Mouse (Mus musculus): ENCODE results near the gene 2310033P09Rik. TPM values are rescaled to one million over a fixed set of nuclear protein-coding genes. Genes with fewer than 3 reads are reported as not detected.
"Not testable (repeated sequence)": the region's sequence is repeated elsewhere in the genome, so short reads cannot be mapped to it uniquely, and the experiment has no call there.

The 2310033P09Rik gene
- polyA plus RNA-seq, 1 experiment from 2014 or later = 41.3 TPM

GRCm38 (mm10) chr11:59209580-59209979, 1.5 kb downstream of the 2310033P09Rik start:
- Histone ChIP-seq H3K27ac (ENCODE audit: low read depth, low read length) (no peak overlapping the region), H3K9ac (ENCODE audit: low read depth, low read length) (peak overlapping the region; percentile 98; the same call in 1 of the 2 replicates), H3K4me1 (replicated peaks; ENCODE audit: control insufficient read depth, insufficient read depth, low read length) (peaks cover 23% of the 10 kb centered on the region), H3K4me3 (ENCODE audit: low read depth, low read length) (peak overlapping the region; percentile 86), H3K4me2 (peak overlapping the region; percentile 96), H3K36me3 (ENCODE audit: control insufficient read depth, insufficient read depth, low read length) (peaks cover 39% of the 10 kb centered on the region), H3K9me3 (ENCODE audit: control insufficient read depth, low read length) (no peaks in the 10 kb centered on the region), H3K27me3 (replicated peaks; ENCODE audit: control insufficient read depth, insufficient read depth, low read length) (no peaks in the 10 kb centered on the region)
- DNase-seq (ENCODE audit: low spot score) (no peak), ATAC-seq (replicated peaks; ENCODE audit: low FRiP score) (no peak)
- 75% methylated on average over 5 of the region's 5 CpGs for WGBS

- no peak for ATAC-seq (replicated peaks; ENCODE audit: low FRiP score)
- Histone ChIP-seq H3K4me2 (peak overlapping the region; percentile 96), H3K36me3 (ENCODE audit: control insufficient read depth, insufficient read depth, low read length) (peaks cover 39% of the 10 kb centered on the region), H3K9ac (ENCODE audit: low read depth, low read length) (no peak overlapping the region), H3K4me3 (ENCODE audit: low read depth, low read length) (no peak overlapping the region), H3K27me3 (replicated peaks; ENCODE audit: control insufficient read depth, insufficient read depth, low read length) (no peaks in the 10 kb centered on the region), H3K4me1 (replicated peaks; ENCODE audit: control insufficient read depth, insufficient read depth, low read length) (peaks cover 23% of the 10 kb centered on the region), H3K27ac (ENCODE audit: low read depth, low read length) (no peak overlapping the region), H3K9me3 (ENCODE audit: control insufficient read depth, low read length) (no peaks in the 10 kb centered on the region)
- 87% methylated on average over 4 of the region's 4 CpGs for WGBS
- DNase-seq (ENCODE audit: low spot score) = no peak
Measured at GRCm38 (mm10) chr11:59210020-59210419, 1.9 kb downstream of the 2310033P09Rik start.

- not testable (repeated sequence) for H3K4me2 ChIP-seq; H3K27ac ChIP-seq (ENCODE audit: low read depth, low read length); H3K27me3 ChIP-seq (replicated peaks; ENCODE audit: control insufficient read depth, insufficient read depth, low read length); H3K9me3 ChIP-seq (ENCODE audit: control insufficient read depth, low read length); DNase-seq (ENCODE audit: low spot score); H3K4me3 ChIP-seq (ENCODE audit: low read depth, low read length); ATAC-seq (replicated peaks; ENCODE audit: low FRiP score); H3K9ac ChIP-seq (ENCODE audit: low read depth, low read length)
- H3K4me1 ChIP-seq (replicated peaks; ENCODE audit: control insufficient read depth, insufficient read depth, low read length) = peaks cover 29% of the 10 kb centered on the region
- 92% methylated on average over 9 of the region's 9 CpGs for WGBS
- H3K36me3 ChIP-seq (ENCODE audit: control insufficient read depth, insufficient read depth, low read length) = peaks cover 35% of the 10 kb centered on the region
Measured at GRCm38 (mm10) chr11:59211561-59211960, 3.4 kb downstream of the 2310033P09Rik start.

- H3K9me3 ChIP-seq (ENCODE audit: control insufficient read depth, low read length); ATAC-seq (replicated peaks; ENCODE audit: low FRiP score); H3K27ac ChIP-seq (ENCODE audit: low read depth, low read length); H3K4me3 ChIP-seq (ENCODE audit: low read depth, low read length); H3K9ac ChIP-seq (ENCODE audit: low read depth, low read length); DNase-seq (ENCODE audit: low spot score); H3K4me2 ChIP-seq; H3K27me3 ChIP-seq (replicated peaks; ENCODE audit: control insufficient read depth, insufficient read depth, low read length): not testable (repeated sequence)
- Histone ChIP-seq H3K4me1 (replicated peaks; ENCODE audit: control insufficient read depth, insufficient read depth, low read length) (peaks cover 29% of the 10 kb centered on the region), H3K36me3 (ENCODE audit: control insufficient read depth, insufficient read depth, low read length) (peaks cover 35% of the 10 kb centered on the region)
- 63% methylated on average over 12 of the region's 12 CpGs for WGBS
Measured at GRCm38 (mm10) chr11:59212320-59212719, 4.2 kb downstream of the 2310033P09Rik start.

- 90% methylated on average over 12 of the region's 12 CpGs for WGBS
- H3K27ac ChIP-seq (ENCODE audit: low read depth, low read length) = no peak overlapping the region
- peaks cover 31% of the 10 kb centered on the region for H3K4me1 ChIP-seq (replicated peaks; ENCODE audit: control insufficient read depth, insufficient read depth, low read length)
- no peak overlapping the region for H3K4me2 ChIP-seq
- H3K9me3 ChIP-seq (ENCODE audit: control insufficient read depth, low read length) = no peaks in the 10 kb centered on the region
- H3K9ac ChIP-seq (ENCODE audit: low read depth, low read length) = no peak overlapping the region
- H3K36me3 ChIP-seq (ENCODE audit: control insufficient read depth, insufficient read depth, low read length) = peaks cover 39% of the 10 kb centered on the region
- ATAC-seq (replicated peaks; ENCODE audit: low FRiP score) (no peak), DNase-seq (ENCODE audit: low spot score) (no peak)
- H3K27me3 ChIP-seq (replicated peaks; ENCODE audit: control insufficient read depth, insufficient read depth, low read length) = no peaks in the 10 kb centered on the region
- H3K4me3 ChIP-seq (ENCODE audit: low read depth, low read length) = no peak overlapping the region
Measured at GRCm38 (mm10) chr11:59212892-59213494, 4.9 kb downstream of the 2310033P09Rik start.

GRCm38 (mm10) chr11:59216955-59217354, 8.8 kb downstream of the 2310033P09Rik start:
- Histone ChIP-seq H3K4me1 (replicated peaks; ENCODE audit: control insufficient read depth, insufficient read depth, low read length) (peaks cover 26% of the 10 kb centered on the region), H3K4me3 (ENCODE audit: low read depth, low read length) (no peak overlapping the region), H3K27me3 (replicated peaks; ENCODE audit: control insufficient read depth, insufficient read depth, low read length) (no peaks in the 10 kb centered on the region), H3K4me2 (no peak overlapping the region), H3K27ac (ENCODE audit: low read depth, low read length) (no peak overlapping the region), H3K36me3 (ENCODE audit: control insufficient read depth, insufficient read depth, low read length) (peaks cover 39% of the 10 kb centered on the region), H3K9ac (ENCODE audit: low read depth, low read length) (no peak overlapping the region), H3K9me3 (ENCODE audit: control insufficient read depth, low read length) (no peaks in the 10 kb centered on the region)
- 62% methylated on average over 3 of the region's 3 CpGs for WGBS
- no peak for DNase-seq (ENCODE audit: low spot score)
- no peak for ATAC-seq (replicated peaks; ENCODE audit: low FRiP score)

- ATAC-seq (replicated peaks; ENCODE audit: low FRiP score) = no peak
- H3K27me3 ChIP-seq (replicated peaks; ENCODE audit: control insufficient read depth, insufficient read depth, low read length) = no peaks in the 10 kb centered on the region
- H3K9me3 ChIP-seq (ENCODE audit: control insufficient read depth, low read length) = no peaks in the 10 kb centered on the region
- peaks cover 41% of the 10 kb centered on the region for H3K4me1 ChIP-seq (replicated peaks; ENCODE audit: control insufficient read depth, insufficient read depth, low read length)
- H3K4me3 ChIP-seq (ENCODE audit: low read depth, low read length) = no peak overlapping the region
- H3K9ac ChIP-seq (ENCODE audit: low read depth, low read length) = 0 out of 2 replicates have a peak overlapping the region, but pooled peaks have one; percentile 16
- WGBS = 84% methylated on average over 4 of the region's 4 CpGs
- no peak overlapping the region for H3K27ac ChIP-seq (ENCODE audit: low read depth, low read length)
- H3K4me2 ChIP-seq = no peak overlapping the region
- no peak for DNase-seq (ENCODE audit: low spot score)
- H3K36me3 ChIP-seq (ENCODE audit: control insufficient read depth, insufficient read depth, low read length) = peaks cover 30% of the 10 kb centered on the region
Measured at GRCm38 (mm10) chr11:59218389-59218998, 10.4 kb downstream of the 2310033P09Rik start.

GRCm38 (mm10) chr11:59219064-59219463, 10.9 kb downstream of the 2310033P09Rik start:
- Histone ChIP-seq H3K4me1 (replicated peaks; ENCODE audit: control insufficient read depth, insufficient read depth, low read length) (peaks cover 46% of the 10 kb centered on the region), H3K4me3 (ENCODE audit: low read depth, low read length) (no peak overlapping the region), H3K36me3 (ENCODE audit: control insufficient read depth, insufficient read depth, low read length) (peaks cover 33% of the 10 kb centered on the region), H3K4me2 (no peak overlapping the region), H3K9ac (ENCODE audit: low read depth, low read length) (no peak overlapping the region), H3K27ac (ENCODE audit: low read depth, low read length) (no peak overlapping the region), H3K27me3 (replicated peaks; ENCODE audit: control insufficient read depth, insufficient read depth, low read length) (no peaks in the 10 kb centered on the region), H3K9me3 (ENCODE audit: control insufficient read depth, low read length) (no peaks in the 10 kb centered on the region)
- no peak for DNase-seq (ENCODE audit: low spot score)
- ATAC-seq (replicated peaks; ENCODE audit: low FRiP score) = no peak

GRCm38 (mm10) chr11:59221604-59222003, 13.5 kb downstream of the 2310033P09Rik start:
- H3K27ac ChIP-seq (ENCODE audit: low read depth, low read length) = no peak overlapping the region
- H3K36me3 ChIP-seq (ENCODE audit: control insufficient read depth, insufficient read depth, low read length) = peaks cover 24% of the 10 kb centered on the region
- H3K9ac ChIP-seq (ENCODE audit: low read depth, low read length) = no peak overlapping the region

More at GRCm38 (mm10) chr11:59221604-59222003, 13.5 kb downstream of the 2310033P09Rik start:
- ATAC-seq (replicated peaks; ENCODE audit: low FRiP score) (no peak), DNase-seq (ENCODE audit: low spot score) (no peak)
- peaks cover 66% of the 10 kb centered on the region for H3K4me1 ChIP-seq (replicated peaks; ENCODE audit: control insufficient read depth, insufficient read depth, low read length)
- H3K4me3 ChIP-seq (ENCODE audit: low read depth, low read length) = no peak overlapping the region
- H3K4me2 ChIP-seq = no peak overlapping the region
- no peaks in the 10 kb centered on the region for H3K27me3 ChIP-seq (replicated peaks; ENCODE audit: control insufficient read depth, insufficient read depth, low read length)
- no peaks in the 10 kb centered on the region for H3K9me3 ChIP-seq (ENCODE audit: control insufficient read depth, low read length)

Data from liver, embryonic 11.5 days (tissue).